Mouse (Mus musculus) fibroblast of lung, adult 2 months (primary cell): ENCODE results near the gene Abtb2.

ENCODE experiments used
- DNase-seq: peaks from one replicate; pipeline ENCODE4 v3.0.0-alpha.2; 2011; ENCODE audit warnings: low read depth

Gene Abtb2

DNA sequence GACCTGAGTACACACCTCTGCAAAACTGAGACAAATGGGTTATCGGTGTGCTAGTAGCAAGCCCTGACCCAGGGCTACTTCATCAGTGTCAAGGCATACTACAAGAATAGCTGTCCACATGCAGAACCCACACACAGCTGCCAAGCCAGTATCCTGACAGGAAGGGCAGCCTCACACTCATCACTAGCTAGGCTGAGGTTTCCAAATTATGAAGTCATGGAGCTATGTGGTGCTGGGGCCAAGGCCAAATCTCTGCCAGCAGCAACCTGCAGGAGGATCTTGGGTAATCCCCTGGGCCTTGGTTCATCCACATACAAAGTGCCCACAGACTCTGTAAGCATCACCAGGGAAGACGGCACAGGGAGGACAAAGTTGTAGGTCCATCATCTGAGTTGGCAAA lies 177.4 kb downstream of the Abtb2 start:
- DNase-seq = no peak

DNA sequence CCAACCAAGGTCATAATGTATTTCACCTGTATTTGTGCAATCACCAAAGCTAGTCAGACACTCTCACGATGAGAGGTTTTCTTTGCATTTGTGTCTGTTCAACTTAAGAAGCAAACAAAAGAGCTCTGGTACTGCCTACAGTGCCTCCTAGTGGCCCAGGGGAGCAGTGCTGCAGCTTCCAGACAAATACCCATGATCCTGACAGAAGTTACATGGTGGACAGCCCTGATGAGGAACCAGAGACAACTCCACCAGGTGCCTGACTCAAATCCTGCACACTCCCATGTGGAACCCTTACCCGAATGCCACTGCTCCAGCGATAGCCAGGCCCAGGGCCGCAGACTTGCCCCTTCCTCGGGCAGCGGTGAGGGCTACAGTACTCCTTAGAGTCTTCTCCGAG lies 177.9 kb downstream of the Abtb2 start:
- DNase-seq = peak; percentile 24

DNA sequence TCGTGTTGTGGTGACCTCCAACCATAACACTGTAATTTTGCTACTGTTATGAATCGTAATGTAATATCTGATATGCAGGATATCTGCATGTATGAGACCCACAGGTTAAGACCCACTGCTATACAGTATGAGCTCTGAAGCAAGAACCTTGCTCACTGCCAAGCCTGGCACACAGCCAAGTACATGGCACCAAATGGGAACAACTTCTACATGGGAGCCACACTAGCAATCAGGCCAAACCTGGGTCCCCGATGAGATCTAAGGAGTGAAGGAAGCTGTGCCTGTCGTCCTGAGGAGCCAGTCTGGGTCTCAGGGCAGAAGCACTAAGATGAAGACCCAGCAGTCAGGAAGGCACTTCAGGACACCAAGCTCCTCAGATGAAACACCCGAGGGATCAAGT lies 179.4 kb downstream of the Abtb2 start:
- no peak for DNase-seq

DNA sequence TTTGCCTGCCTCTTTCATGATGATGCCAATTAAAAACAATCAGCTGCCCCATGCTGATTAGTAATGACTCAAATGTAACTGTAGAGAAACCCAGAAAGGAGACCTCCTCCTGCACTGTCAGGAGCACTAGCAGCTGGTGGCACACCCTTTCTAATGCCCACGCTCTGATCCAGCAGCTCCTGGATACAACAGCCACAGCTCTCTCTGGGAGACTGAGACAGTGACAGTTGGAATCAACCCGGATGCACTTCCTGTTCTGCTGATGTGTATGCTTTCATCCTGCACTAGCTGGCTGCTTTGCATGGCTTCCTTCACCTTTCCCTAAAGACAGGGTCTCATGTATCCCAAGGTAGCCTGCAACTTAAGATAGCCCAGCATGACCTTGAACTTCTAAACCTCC lies 180.0 kb downstream of the Abtb2 start:
- DNase-seq = no peak

DNA sequence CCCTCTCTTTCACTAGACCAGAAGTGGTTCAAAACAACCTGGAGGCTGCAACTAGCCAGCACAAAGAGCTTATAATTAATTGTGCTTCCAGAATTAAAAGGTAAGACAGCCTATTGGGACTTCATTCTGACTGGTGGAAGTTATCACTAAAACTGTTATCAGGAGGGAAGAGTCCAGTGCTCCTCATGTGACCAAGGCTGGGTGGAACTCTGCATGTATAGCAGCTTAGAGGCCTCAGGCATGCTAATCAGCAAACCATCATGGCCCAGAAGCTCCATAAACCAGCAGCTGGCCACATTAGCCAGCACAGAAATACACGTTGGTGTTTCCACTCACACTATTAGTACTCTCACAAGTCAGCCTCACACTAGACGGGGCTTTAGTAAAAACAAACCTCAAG lies 180.7 kb downstream of the Abtb2 start:
- DNase-seq = no peak

DNA sequence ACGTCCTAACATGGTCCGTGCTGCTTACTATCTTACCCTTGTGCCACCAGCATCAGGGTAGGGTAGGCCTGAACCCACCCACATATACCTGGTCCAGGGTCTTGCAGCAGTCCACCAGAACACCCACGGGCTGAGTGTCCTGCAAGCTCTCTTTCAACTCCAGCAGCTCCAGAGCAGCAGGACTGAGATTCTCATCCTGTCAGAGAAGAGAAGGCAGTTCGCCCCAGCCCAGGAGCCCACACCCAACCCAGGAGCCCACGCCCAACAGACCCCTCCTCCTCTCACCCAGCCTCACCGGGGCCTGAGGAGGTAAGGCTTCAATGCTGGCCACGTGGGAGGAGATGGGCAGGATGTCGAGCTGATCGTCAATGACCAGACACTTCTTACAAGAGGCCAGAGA lies 181.8 kb downstream of the Abtb2 start:
- DNase-seq = no peak

DNA sequence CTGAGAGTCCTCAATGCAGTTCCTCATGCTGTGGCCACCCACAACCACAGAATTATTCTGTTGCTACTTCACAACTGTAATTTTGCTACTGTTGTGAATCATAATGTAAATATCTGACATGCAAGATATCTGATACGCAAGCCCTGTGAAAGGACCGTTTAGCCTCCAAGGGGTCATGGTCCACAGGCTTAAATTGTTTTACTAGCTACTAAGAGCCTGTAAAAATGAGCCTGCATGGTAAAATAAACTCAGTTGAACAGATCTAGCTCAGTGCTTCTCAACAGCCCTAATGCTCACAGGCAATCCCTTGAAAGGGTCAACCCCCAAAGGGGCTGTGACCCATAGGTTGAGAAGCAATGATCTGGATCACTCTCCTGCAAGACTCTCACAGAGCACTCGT lies 183.0 kb downstream of the Abtb2 start:
- no peak for DNase-seq

DNA sequence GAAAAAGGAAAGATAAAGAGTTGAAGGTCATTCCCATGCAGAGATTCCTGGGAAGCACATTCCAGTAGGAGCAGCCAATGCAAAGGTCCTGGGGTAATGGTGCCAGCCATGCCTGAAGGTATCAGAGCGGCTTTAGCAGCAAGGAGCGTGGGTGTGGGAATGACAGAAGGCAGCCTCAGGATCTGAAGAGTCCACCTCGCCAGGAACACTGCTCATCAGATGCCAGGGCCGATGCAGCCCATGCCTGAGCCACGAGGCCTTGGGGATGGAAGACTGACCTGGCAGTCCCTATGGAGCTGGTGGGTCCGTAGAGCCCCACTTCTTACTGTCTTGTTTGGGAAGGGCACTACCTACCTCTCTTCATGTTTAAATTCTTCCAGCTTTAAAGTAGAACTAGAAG lies 185.7 kb downstream of the Abtb2 start:
- DNase-seq = no peak

DNA sequence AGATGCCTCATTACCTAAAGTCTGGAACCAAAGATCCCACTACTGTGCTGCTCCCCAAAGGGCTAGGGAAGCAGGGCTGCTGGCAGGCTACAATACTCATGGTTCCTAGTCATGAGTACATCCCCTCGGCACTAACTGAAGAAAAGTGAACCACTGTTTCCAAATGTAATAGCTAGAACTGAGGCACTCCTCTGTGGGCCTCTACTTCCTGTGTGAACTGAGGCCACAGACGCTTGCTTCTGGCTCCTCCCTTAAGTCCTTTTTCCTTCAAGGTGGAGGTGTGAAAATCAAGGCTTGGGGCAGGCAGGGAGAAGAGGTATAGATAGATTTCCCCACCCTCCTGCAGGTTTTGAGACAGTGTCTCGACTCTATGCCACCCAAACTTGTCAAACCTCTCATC lies 188.5 kb downstream of the Abtb2 start:
- no peak for DNase-seq

DNA sequence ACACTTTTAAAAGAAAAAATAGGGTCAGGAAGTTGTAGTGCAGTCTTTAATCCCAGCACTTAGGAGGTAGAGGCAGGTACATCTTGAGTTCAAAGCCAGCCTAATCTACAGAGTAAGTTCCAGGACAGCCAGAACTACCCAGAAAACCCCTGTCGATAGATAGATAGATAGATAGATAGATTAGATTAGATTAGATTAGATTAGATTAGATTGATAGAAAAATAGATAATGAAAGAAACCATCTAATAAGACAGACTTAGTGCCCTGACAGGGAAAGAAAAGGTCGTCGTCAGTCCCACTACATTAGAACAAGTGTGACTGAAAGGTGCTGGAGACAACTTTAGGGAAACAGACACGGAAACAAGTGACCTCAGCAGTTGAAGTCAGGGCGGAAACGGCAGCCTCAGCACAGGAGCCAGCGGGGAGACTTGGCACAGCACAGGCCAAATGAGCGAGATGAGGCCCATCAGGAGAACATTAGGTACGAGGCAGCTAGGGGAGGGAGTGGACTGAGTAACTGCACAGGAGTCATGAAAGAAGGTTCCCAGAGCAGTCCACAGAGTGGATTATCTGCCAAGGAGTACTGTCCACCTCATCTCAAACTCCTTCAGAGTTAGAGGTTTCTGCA lies 189.5 kb downstream of the Abtb2 start:
- DNase-seq = no peak

DNA sequence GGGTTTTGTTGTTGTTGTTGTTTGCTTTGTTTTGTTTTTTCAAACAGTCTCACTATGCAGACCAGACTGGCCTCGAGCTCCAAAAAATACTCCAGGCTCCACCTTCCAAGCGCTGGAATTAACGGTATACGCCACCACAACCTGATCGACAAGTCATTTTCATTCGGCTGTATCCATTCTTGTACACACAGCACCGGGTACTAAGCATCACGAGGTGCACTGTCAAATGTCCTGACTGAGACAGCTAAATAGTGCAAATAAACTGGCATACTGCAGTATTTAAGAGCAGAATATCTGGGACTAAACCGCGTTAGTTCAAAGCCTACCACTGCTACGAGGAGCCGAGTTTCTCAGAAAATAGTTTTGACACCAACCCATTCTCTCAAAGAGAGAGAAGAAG lies 194.3 kb downstream of the Abtb2 start:
- DNase-seq = peak; percentile 12

DNA sequence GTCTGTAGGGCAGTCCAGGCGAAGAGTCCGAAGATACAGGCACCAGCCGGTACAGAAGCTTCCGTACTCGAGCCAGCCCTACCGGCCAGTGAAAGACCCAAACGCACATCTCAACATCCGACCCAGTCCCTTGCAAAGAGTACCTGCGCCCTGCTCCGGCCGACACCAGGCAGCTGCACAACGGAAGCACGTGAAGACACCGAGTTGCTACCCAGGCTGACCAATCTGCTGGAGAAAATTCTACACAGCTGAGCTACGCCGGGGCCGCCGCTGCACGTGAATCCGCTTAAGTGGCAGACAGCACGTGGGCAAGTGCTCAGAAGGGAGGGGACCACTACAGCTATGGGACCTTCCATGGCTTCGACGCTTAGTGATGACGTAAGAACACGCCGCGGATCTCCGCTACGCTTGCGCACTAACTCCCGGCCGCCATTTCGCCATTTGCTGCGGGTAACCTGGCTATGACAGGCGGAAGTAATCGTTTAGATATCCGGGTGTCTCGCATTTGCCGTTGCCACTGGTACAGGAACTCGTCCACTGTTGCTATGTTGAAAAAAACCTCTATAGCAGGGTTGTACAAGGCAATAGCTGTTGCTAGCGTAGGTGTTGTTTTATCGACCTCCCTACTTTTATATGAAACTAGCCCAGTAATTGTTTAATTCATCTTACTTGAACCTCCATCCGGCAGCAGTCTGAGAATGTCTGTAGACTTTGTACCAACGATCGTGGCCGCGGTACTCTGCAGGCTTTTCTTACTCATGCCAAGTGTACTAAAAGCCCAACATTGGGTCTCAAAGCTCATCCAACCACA lies 195.0 kb downstream of the Abtb2 start, which contains the start of gene Nat10:
TSS of gene Nat10 (minus strand) at position 365 of the 811 bp plus-strand sequence.
- DNase-seq = peak; percentile 99

DNA sequence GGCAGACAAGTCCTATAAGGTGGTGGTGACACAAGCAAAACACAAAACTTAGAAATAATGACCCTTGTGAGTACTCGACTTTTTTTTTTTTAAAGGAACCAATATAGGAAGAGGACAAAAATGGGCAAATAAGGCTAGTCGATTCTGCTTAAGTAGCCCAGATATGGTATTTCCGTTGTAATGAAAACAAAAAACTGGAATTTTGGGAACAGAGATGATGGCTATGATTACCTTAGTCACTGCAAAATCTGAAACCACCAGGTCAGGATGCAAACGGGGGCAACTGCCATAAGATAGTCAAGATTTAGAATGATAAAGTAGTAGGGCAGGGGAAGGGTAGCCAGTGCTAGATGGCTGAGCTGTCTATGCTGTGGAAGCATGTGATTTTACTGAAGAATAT lies 195.9 kb downstream of the Abtb2 start:
- DNase-seq = no peak

DNA sequence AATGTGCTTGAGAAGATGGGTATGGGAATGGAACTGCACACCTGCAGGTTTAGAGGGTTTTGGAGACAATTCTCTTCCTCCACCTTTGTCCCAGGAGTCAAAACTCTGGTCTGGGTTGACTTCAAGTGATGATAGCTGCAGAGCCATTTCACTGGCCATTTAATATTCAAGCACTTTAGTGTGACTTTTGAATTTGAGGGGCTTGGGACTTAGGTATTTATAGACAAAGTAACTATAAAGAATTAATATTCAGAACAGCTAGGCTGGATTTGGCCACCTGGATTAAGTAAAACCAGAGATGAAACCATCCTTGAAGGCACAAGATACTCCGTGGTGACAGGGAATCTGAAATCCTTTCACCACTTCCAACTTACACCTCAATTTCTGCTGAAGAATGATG lies 196.4 kb downstream of the Abtb2 start:
- DNase-seq = no peak
